Mouse (Mus musculus) neural tube, embryonic 10.5 days (tissue): ENCODE data around the gene Dusp16.
A peak's percentile ranks its signal among the peaks of the same experiment; 100 is the strongest.

Source experiments
- DNase-seq: peaks from one replicate; pipeline ENCODE4 v3.0.0-alpha.2; 2017; ENCODE audit warnings: low spot score; ENCODE audit errors: extremely low spot score

Dusp16 gene

GRCm38 (mm10) chr6:134792141-134793045 lies at the start of gene Dusp16:
TSS of gene Dusp16 (minus strand) at chr6:134792625.
- DNase-seq, result peak; percentile 85

GRCm38 (mm10) chr6:134840346-134840745 lies 47.9 kb upstream of the Dusp16 start:
- DNase-seq, result no peak

- DNase-seq, result no peak
Measured at GRCm38 (mm10) chr6:134838111-134838510, 45.7 kb upstream of the Dusp16 start.

GRCm38 (mm10) chr6:134834585-134835251 lies 42.3 kb upstream of the Dusp16 start:
- DNase-seq, result no peak

- DNase-seq, result no peak
Measured at GRCm38 (mm10) chr6:134830776-134831175, 38.4 kb upstream of the Dusp16 start.

- peak; percentile 98 for DNase-seq
Measured at GRCm38 (mm10) chr6:134829786-134830700, 37.6 kb upstream of the Dusp16 start, which contains the start of gene Crebl2. TSS of gene Crebl2 (plus strand) at chr6:134830154.

GRCm38 (mm10) chr6:134822844-134823243 lies 30.4 kb upstream of the Dusp16 start:
- DNase-seq, result no peak

GRCm38 (mm10) chr6:134820411-134820810 lies 28.0 kb upstream of the Dusp16 start:
- DNase-seq, result no peak

GRCm38 (mm10) chr6:134819741-134820140 lies 27.3 kb upstream of the Dusp16 start:
- no peak for DNase-seq

GRCm38 (mm10) chr6:134817051-134817928 lies 24.9 kb upstream of the Dusp16 start:
- DNase-seq, result no peak

GRCm38 (mm10) chr6:134813066-134813465 lies 20.6 kb upstream of the Dusp16 start:
- DNase-seq, result no peak

- no peak for DNase-seq
Measured at GRCm38 (mm10) chr6:134807794-134808193, 15.4 kb upstream of the Dusp16 start.

GRCm38 (mm10) chr6:134807091-134807490 lies 14.7 kb upstream of the Dusp16 start:
- no peak for DNase-seq

GRCm38 (mm10) chr6:134806130-134806529 lies 13.7 kb upstream of the Dusp16 start:
- DNase-seq, result no peak

- DNase-seq, result no peak
Measured at GRCm38 (mm10) chr6:134804736-134805277, 12.4 kb upstream of the Dusp16 start.

GRCm38 (mm10) chr6:134802641-134803043 lies 10.2 kb upstream of the Dusp16 start:
- no peak for DNase-seq

GRCm38 (mm10) chr6:134801483-134801882 lies 9.1 kb upstream of the Dusp16 start:
- no peak for DNase-seq

- no peak for DNase-seq
Measured at GRCm38 (mm10) chr6:134796297-134796696, 3.9 kb upstream of the Dusp16 start.

GRCm38 (mm10) chr6:134793911-134794520 lies 1.6 kb upstream of the Dusp16 start:
- peak; percentile 83 for DNase-seq
